Mouse (Mus musculus) megakaryocyte, embryonic 14.5 days (primary cell): Measurements from ENCODE around the gene Gad1. TPM values are rescaled to one million over a fixed set of nuclear protein-coding genes. Genes with fewer than 3 reads are reported as not detected.

Source experiments
- H3K27me3 ChIP-seq: replicated peaks from 2 replicates; pipeline ENCODE3; 2012; ENCODE audit warnings: inconsistent platforms
- H3K36me3 ChIP-seq: replicated peaks from 2 replicates; pipeline ENCODE3; 2012; ENCODE audit warnings: low read length, inconsistent platforms, mixed read lengths
- H3K4me1 ChIP-seq: 2 replicates; pipeline ENCODE4 v1.6.1; 2012; ENCODE audit warnings: inconsistent platforms
- H3K4me3 ChIP-seq: replicated peaks from 2 replicates; pipeline ENCODE3; 2012; ENCODE audit warnings: moderate library complexity, mild to moderate bottlenecking, inconsistent platforms
- H3K9me3 ChIP-seq: 2 replicates; pipeline ENCODE4 v1.6.1; 2012; ENCODE audit warnings: inconsistent platforms
- FLI1 ChIP-seq: IDR thresholded peaks from 2 replicates; pipeline ENCODE4 v1.6.1; 2012; ENCODE audit warnings: low read length, inconsistent platforms, mixed read lengths
- GATA1 ChIP-seq: IDR thresholded peaks from 3 replicates; pipeline ENCODE4 v1.6.1; 2012; ENCODE audit warnings: mixed read lengths, low read length, inconsistent platforms, borderline replicate concordance
- polyA plus RNA-seq: library from polyadenylated mRNA; stranded (reverse); fragments of >175 nt; gene quantifications from 2 replicates; pipeline ENCODE4 v1.2.3, GENCODE M21; 2012; ENCODE audit warnings: low replicate concordance; ENCODE audit not compliant: insufficient read depth

Gad1 gene
- polyA plus RNA-seq, 1 experiment = 0.34 TPM

DNA sequence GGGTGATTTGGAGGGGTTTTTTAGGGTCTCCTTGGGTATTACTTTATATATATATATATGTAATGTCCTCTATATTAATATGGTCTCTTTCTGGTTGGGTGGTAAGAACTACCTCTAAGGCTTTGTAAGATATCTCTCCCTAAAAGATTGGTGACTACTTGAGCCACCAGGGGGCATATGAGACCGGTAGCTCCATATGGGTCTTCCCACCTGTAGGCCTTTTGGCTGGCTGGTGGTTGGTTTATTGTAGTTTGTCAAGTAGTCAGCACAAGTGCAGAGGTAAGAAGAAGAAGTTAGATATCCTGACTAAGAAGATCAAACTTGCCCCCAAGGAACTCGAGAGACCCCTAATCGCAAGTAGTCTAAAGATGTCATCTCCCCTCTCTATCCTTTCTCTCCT, 954 bp downstream of the Gad1 start:
- H3K4me1 ChIP-seq = no peaks in the 10 kb centered on the region; the same call in 1 of the 2 replicates

DNA sequence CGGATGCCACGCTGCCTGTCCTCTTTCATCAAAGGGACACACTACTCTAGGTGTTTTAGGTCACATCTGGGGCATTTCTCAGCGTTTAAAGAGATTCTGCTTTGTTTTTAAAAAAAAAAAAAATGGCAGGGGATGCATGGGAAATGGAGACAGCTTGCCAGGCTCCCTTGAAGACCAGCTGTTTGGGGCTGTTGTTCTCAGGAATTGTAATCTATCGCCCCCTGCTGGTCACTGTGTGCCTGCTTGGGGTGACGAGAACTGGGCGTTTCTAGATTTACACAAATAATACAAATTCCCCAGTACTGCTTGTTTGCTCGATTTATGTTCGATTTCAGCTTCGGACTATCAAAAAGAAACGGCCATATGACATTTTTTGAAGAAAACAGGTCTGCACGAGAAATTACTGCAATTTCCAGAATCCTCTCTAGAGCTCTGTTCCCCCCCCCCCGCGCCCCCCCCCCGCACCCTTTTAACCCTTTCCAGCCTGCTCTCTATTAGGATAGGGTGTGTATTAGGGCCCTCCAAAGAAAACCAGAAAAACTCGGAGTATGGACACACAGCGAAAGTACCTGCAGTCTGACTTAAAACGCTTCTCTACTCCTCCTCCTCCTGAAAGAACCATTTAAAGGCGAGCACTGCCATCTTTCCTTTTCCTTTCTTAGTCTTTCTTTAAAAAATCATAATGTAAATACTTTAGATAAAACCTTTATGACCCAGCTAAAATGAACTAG, 5.4 kb downstream of the Gad1 start:
- Histone ChIP-seq H3K4me1 (0 out of 2 replicates have a peak, but pooled peaks cover 9% of the 10 kb centered on the region), H3K36me3 (no peaks in the 10 kb centered on the region), H3K9me3 (no peaks in the 10 kb centered on the region), H3K4me3 (no peak overlapping the region), H3K27me3 (peaks cover 45% of the 10 kb centered on the region)
- TF ChIP-seq GATA1 (no peak), FLI1 (no peak)

More for the DNA sequence above, 954 bp downstream of the Gad1 start:
- H3K9me3 ChIP-seq = no peaks in the 10 kb centered on the region
- no peak overlapping the region for H3K4me3 ChIP-seq
- H3K36me3 ChIP-seq = no peaks in the 10 kb centered on the region
- TF ChIP-seq FLI1 = no peak
- peaks cover 3% of the 10 kb centered on the region for H3K27me3 ChIP-seq

DNA sequence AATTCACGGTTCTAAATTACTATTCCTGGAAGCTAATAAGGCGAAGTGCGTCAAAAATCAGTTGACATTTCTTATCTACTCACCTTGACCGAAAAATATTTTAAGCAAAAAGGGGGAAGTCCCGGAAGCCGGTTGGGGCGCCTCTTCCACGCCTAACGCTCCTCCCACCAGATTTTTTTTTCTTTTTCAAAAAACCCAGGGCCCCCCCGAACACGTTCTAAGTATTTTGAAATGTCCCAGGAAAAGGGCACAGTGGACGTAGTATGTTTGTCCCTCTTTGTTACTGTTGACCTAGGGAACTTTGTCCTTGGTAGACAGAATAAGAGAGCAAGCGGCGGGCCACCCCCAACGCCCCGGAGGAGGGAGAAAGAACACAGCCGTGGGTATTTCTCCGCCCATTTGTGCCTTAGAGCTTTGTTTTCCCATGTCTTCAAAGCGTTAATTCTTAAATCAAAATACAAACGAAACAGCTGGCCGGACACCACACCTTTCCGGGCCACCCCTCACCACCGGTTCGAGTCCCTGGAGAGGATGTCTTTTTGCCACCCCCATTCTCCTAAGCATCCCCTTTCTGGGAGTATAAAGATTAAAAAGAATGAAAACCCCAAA, 6.1 kb downstream of the Gad1 start:
- peaks cover 51% of the 10 kb centered on the region for H3K27me3 ChIP-seq
- H3K36me3 ChIP-seq = no peaks in the 10 kb centered on the region
- H3K4me1 ChIP-seq = 0 out of 2 replicates have a peak, but pooled peaks cover 9% of the 10 kb centered on the region
- H3K4me3 ChIP-seq = no peak overlapping the region
- TF ChIP-seq GATA1 = no peak
- no peak for TF ChIP-seq FLI1
- H3K9me3 ChIP-seq = no peaks in the 10 kb centered on the region

DNA sequence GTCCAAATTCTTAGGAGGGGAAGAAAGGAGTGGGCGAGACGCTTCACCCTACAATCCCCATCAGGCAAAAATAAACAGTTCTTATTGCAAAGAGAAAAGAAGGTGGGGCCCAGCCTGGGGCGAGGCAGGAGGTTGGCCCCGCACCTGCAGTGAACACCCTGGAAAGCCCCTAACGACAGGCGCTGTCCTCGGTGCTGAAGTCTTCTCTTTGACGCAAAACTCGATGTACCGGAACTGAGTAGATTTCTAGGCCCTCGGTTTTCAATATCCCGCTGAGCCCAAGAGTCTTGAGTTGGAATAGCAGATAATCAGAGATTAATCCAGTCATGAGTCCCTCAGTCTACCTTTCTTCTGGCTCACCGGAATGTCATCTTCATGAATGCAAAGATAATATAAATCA, 6.6 kb downstream of the Gad1 start:
- no peak overlapping the region for H3K4me3 ChIP-seq
- peaks cover 57% of the 10 kb centered on the region for H3K27me3 ChIP-seq
- no peak for TF ChIP-seq GATA1
- no peak for TF ChIP-seq FLI1
- H3K36me3 ChIP-seq = no peaks in the 10 kb centered on the region
- H3K9me3 ChIP-seq = no peaks in the 10 kb centered on the region
- H3K4me1 ChIP-seq = 0 out of 2 replicates have a peak, but pooled peaks cover 9% of the 10 kb centered on the region

DNA sequence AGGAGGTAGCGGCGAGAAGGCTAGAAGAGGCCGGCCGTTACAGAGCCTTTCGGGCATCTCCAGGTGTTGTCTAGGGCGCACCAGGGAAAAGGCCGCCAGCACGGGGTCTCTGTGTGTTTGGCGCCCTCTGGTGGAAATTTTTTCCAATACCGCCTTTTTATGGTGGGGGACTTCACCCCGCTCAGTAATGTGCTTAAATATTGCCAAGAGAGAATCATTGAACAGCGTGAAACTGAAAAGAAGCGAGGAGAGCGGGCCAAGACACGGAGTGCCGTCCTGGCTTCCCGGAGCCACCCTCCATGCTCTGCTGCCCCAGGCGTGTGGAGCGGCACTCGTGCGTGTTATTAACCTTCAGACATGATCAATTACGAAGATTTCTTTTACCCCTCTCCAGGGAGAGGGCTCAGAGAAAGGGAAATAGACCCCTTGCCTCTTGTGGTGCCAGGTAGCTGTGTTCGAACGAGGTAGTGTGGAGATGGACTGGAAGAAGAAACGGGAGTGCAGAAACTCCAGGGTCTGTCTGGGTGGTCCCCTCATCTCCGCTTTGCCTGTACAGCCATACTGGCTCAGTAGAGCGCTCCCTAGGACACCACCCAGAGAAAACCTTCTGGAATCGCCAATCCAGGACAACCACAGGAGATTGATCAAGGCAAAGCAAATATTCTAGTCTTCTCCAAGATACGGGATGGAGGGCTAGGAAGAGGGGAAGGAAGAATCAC, 8.4 kb downstream of the Gad1 start:
- Histone ChIP-seq H3K9me3 (no peaks in the 10 kb centered on the region), H3K4me3 (no peak overlapping the region), H3K27me3 (peaks cover 74% of the 10 kb centered on the region), H3K4me1 (peaks cover 9% of the 10 kb centered on the region; the same call in 1 of the 2 replicates), H3K36me3 (no peaks in the 10 kb centered on the region)
- no peak for TF ChIP-seq GATA1
- no peak for TF ChIP-seq FLI1

DNA sequence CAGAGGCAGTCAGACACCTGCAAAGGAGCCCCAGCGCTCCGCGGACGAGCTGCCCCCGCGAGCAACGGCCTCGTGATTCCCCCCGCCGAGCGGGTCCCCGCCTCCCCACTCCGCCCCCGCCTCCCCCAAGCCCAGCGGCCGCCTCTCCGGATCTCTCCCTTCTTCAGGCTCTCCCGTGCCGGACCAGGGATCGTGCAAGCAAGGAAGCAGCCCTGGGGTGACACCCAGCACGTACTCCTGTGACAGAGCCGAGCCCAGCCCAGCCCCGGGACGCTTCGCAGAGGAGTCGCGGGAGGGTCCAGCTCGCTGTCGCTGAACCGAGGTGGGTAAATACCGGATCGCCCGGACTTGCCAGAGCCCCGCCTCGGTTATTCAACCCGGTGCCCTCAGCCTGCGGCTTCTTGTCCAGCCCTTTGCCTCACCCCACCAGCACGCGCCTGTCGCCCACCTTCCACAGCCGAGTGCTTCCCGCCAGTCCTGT, 9.2 kb downstream of the Gad1 start:
- H3K36me3 ChIP-seq = no peaks in the 10 kb centered on the region
- H3K4me3 ChIP-seq = no peak overlapping the region
- no peaks in the 10 kb centered on the region for H3K9me3 ChIP-seq
- H3K4me1 ChIP-seq = peaks cover 9% of the 10 kb centered on the region; the same call in 1 of the 2 replicates
- TF ChIP-seq GATA1 = no peak
- no peak for TF ChIP-seq FLI1
- H3K27me3 ChIP-seq = peaks cover 82% of the 10 kb centered on the region

DNA sequence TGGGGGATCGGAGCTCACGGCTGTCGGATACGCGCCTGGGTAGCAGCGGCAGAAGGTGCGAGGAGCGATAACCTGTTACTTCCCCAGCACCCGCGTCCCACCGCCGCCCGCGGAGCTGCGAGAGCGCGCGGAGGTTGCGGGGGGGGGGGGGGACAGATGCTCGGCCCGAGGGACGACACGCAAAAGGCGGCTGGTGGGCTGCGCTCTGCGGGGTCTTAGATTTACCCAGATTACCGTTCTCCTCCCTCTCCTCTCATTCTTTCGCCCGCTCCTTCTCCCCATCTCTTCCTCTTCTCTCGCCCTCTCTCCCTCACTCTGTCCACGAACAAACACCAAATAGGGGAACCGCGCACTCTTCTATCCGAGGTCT, 9.7 kb downstream of the Gad1 start:
- no peaks in the 10 kb centered on the region for H3K36me3 ChIP-seq
- peaks cover 85% of the 10 kb centered on the region for H3K27me3 ChIP-seq
- TF ChIP-seq GATA1 (no peak), FLI1 (no peak)
- no peak overlapping the region for H3K4me3 ChIP-seq
- H3K4me1 ChIP-seq = peaks cover 14% of the 10 kb centered on the region
- no peaks in the 10 kb centered on the region for H3K9me3 ChIP-seq

DNA sequence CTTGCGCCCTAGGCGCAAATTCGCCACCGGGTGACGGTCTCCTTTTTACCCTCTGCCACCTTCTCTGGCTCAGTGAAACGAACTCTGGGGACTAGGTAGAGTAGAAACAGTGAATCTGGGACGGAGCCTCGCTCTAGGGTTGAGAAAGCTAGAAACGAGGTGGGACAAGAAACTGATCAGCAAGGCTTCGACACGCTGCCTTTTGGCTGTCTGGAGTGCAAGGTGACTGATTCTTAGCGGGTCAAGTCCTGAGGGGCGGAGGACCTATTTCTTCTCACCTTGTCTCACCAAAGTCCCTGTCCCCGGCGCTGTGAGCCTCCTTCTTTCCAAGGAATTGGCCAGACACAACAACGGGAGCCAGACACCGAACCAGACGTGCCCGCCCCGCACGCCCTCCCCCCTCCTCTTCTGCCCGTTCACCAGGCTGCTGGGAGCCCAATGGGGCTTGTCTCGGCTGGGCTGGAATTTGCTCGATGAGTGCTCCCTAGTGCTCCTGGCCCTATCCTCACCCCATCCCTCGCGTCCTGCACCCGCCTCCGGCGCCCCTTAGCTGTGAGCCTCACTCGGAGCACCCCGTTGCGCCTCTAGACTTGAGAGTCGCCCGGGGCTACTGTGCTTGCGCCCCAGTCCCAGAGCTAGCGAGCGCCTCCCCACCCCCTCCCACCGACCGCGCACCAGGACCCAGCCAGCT, 10.3 kb downstream of the Gad1 start:
- TF ChIP-seq GATA1 (no peak), FLI1 (no peak)
- Histone ChIP-seq H3K4me1 (peaks cover 19% of the 10 kb centered on the region), H3K27me3 (peaks cover 90% of the 10 kb centered on the region), H3K36me3 (no peaks in the 10 kb centered on the region), H3K4me3 (no peak overlapping the region), H3K9me3 (no peaks in the 10 kb centered on the region)
